Mouse (Mus musculus) hindbrain, postnatal 0 days (tissue): ENCODE measurements at regions not wholly inside any gene's neighbourhood (a gene's known extent, or its start where the extent isn't known, plus 50 kb on each side); places are given as distances from the start of the nearest gene placed in this dataset.

ENCODE experiments used
- ATAC-seq: fragments of 200-750 bp; cut with Nextera tagmentation; 2 replicates; pipeline ENCODE4 v1.8.0; 2017; ENCODE audit warnings: mild to moderate bottlenecking, moderate TSS enrichment, moderate library complexity
- DNase-seq: peaks from one replicate; pipeline ENCODE4 v3.0.0-alpha.2; 2015; ENCODE audit warnings: low spot score
- H3K27ac ChIP-seq: fragments of 300-500 bp; sonication (generic); 2 replicates; pipeline ENCODE4 v1.5.1; 2014; ENCODE audit warnings: mild to moderate bottlenecking
- H3K27me3 ChIP-seq: fragments of 300-500 bp; sonication (generic); 2 replicates; pipeline ENCODE4 v1.6.1; 2014; ENCODE audit warnings: low read length, mixed read lengths; ENCODE audit not compliant: insufficient read depth
- H3K36me3 ChIP-seq: fragments of 300-500 bp; sonication (generic); 2 replicates; pipeline ENCODE4 v1.6.1; 2014; ENCODE audit warnings: low read length, mixed read lengths; ENCODE audit not compliant: insufficient read depth
- H3K4me1 ChIP-seq: fragments of 300-500 bp; sonication (generic); 2 replicates; pipeline ENCODE4 v1.6.1; 2014; ENCODE audit warnings: antibody characterized with exemption, low read length, mixed read lengths; ENCODE audit not compliant: insufficient read depth
- H3K4me2 ChIP-seq: fragments of 300-500 bp; sonication (generic); 2 replicates; pipeline ENCODE4 v1.6.1; 2014; ENCODE audit warnings: low read depth, mild to moderate bottlenecking, low read length, moderate library complexity, mixed read lengths
- H3K4me3 ChIP-seq: fragments of 300-500 bp; sonication (generic); 2 replicates; pipeline ENCODE4 v1.5.1; 2014; ENCODE audit warnings: low read length
- H3K9ac ChIP-seq: fragments of 300-500 bp; sonication (generic); replicated peaks from 2 replicates; pipeline ENCODE4 v1.6.1; 2014; ENCODE audit warnings: mild to moderate bottlenecking, low read length, moderate library complexity, mixed read lengths
- H3K9me3 ChIP-seq: fragments of 300-500 bp; sonication (generic); 2 replicates; pipeline ENCODE4 v1.6.1; 2016; ENCODE audit warnings: low read length, mixed read lengths
- CTCF ChIP-seq: IDR thresholded peaks from 2 replicates; pipeline ENCODE4 v1.5.1; 2016; ENCODE audit warnings: antibody characterized with exemption, control low read depth, low read depth
- WGBS: fragments of 180-500 bp; shearing (Covaris S2); extraction: QIAGEN DNeasy Blood & Tissue Kit; methylation state at CpG from one replicate; pipeline ENCODE4 v1.1.7; 2014; 5-methylcytosine and 5-hydroxymethylcytosine counted together

- Histone ChIP-seq H3K27me3 (no peaks in the 10 kb centered on the region), H3K9me3 (no peaks in the 10 kb centered on the region), H3K9ac (no peak overlapping the region), H3K4me1 (no peaks in the 10 kb centered on the region), H3K27ac (no peak overlapping the region), H3K36me3 (no peaks in the 10 kb centered on the region), H3K4me2 (no peak overlapping the region), H3K4me3 (no peak overlapping the region)
- no peak for DNase-seq
- ATAC-seq, result no peak
- no peak for TF ChIP-seq CTCF
- 88% methylated on average over 9 of the region's 9 CpGs for WGBS
Measured at GRCm38 (mm10) chr6:134342796-134343605, 53.1 kb upstream of the Bcl2l14 start.

- no peak overlapping the region for H3K4me2 ChIP-seq
- H3K9ac ChIP-seq, result no peak overlapping the region
- no peaks in the 10 kb centered on the region for H3K9me3 ChIP-seq
- TF ChIP-seq CTCF, result no peak
- H3K27me3 ChIP-seq, result no peaks in the 10 kb centered on the region
- H3K4me1 ChIP-seq, result no peaks in the 10 kb centered on the region
- ATAC-seq, result no peak
- 90% methylated on average over 4 of the region's 4 CpGs for WGBS
- no peak for DNase-seq
- H3K36me3 ChIP-seq, result no peaks in the 10 kb centered on the region
- no peak overlapping the region for H3K4me3 ChIP-seq
- no peak overlapping the region for H3K27ac ChIP-seq
Measured at GRCm38 (mm10) chr6:134343606-134343901, 52.6 kb upstream of the Bcl2l14 start.
